Mouse (Mus musculus) heart, embryonic 11.5 days (tissue): Measurements from ENCODE around the gene Hist1h1d. TPM values are rescaled to one million over a fixed set of nuclear protein-coding genes. Genes with fewer than 3 reads are reported as not detected.
A peak's percentile ranks its signal among the peaks of the same experiment; 100 is the strongest.

Source experiments
- ATAC-seq: fragments of 200-750 bp; cut with Nextera tagmentation; replicated peaks from 2 replicates; pipeline ENCODE4 v1.8.0; 2017; ENCODE audit warnings: moderate library complexity; ENCODE audit not compliant: insufficient number of reproducible peaks, low FRiP score, low TSS enrichment
- H3K27ac ChIP-seq: fragments of 300-500 bp; sonication (generic); 2 replicates; pipeline ENCODE4 v1.5.1; 2014; ENCODE audit warnings: mild to moderate bottlenecking, low read depth, low read length
- H3K27me3 ChIP-seq: fragments of 300-500 bp; sonication (generic); 2 replicates; pipeline ENCODE4 v1.6.1; 2014; ENCODE audit warnings: mild to moderate bottlenecking, low read length, mixed read lengths; ENCODE audit not compliant: control insufficient read depth, insufficient read depth
- H3K36me3 ChIP-seq: fragments of 300-500 bp; sonication (generic); 2 replicates; pipeline ENCODE4 v1.6.1; 2014; ENCODE audit warnings: mild to moderate bottlenecking, low read length, moderate library complexity, mixed read lengths; ENCODE audit not compliant: control insufficient read depth, insufficient read depth
- H3K4me1 ChIP-seq: fragments of 300-500 bp; sonication (generic); 2 replicates; pipeline ENCODE4 v1.6.1; 2014; ENCODE audit warnings: low read length; ENCODE audit not compliant: control insufficient read depth, insufficient read depth
- H3K4me2 ChIP-seq: fragments of 300-500 bp; sonication (generic); 2 replicates; pipeline ENCODE4 v1.6.1; 2014; ENCODE audit warnings: mild to moderate bottlenecking, moderate library complexity
- H3K4me3 ChIP-seq: fragments of 300-500 bp; sonication (generic); 2 replicates; pipeline ENCODE4 v1.5.1; 2014; ENCODE audit warnings: low read depth, low read length
- H3K9ac ChIP-seq: fragments of 300-500 bp; sonication (generic); 2 replicates; pipeline ENCODE4 v1.6.1; 2014; ENCODE audit warnings: mild to moderate bottlenecking, low read depth, low read length, moderate library complexity
- H3K9me3 ChIP-seq: fragments of 300-500 bp; sonication (generic); replicated peaks from 2 replicates; pipeline ENCODE4 v1.6.1; 2016; ENCODE audit warnings: low read length; ENCODE audit not compliant: control insufficient read depth
- WGBS: fragments of 180-500 bp; shearing (Covaris S2); extraction: QIAGEN DNeasy Blood & Tissue Kit; methylation state at CpG from one replicate; pipeline ENCODE4 v1.1.7; 2014; ENCODE audit not compliant: insufficient replicate concordance; 5-methylcytosine and 5-hydroxymethylcytosine counted together
- polyA plus RNA-seq: library from polyadenylated mRNA; unstranded; fragments of >200 nt; fragmentation: Nextera tagmentation; extraction: Ambion mirVana; gene quantifications from 2 replicates; pipeline ENCODE4 v1.2.1, GENCODE M21; 2014

Gene Hist1h1d
- polyA plus RNA-seq, 1 experiment from 2014 or later = 0.27 TPM

DNA sequence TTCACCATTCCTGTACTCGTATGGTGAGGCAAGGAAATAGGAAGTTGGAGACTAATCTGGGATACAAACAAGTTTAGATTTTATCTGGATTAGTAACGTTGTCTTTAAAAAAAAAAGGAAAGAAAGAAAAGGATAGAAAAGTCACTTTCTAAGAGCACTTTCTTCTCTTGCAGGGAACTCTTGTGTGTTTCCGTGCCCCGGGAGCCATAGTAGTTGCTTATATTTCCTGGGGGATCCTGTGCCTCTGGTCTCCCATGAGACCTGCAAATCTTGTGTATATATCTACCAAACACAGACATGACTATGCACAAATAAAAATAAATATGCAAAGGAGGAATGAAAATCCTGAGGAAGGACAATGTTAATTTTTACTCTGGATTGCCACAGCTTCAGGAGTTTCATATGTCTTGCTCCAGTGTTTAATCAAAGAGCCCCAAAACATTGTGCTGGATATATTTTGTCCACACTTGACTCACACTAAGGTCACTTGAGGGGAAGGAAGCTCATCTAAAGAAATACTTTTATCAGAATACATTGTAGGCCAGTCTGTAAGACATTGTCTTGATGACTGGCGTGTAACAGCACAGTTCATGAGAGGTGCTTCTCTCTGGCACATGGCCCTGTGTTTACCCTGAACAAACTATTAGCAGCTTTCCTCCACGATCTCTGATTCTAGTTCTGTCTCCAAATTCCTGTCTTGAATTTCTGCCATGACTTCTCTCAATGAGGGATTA lies 24.0 kb downstream of the Hist1h1d start:
- Histone ChIP-seq H3K4me3 (peak overlapping the region; percentile 45), H3K27me3 (no peaks in the 10 kb centered on the region), H3K9ac (peak overlapping the region; percentile 76), H3K9me3 (no peaks in the 10 kb centered on the region), H3K36me3 (no peaks in the 10 kb centered on the region), H3K27ac (peak overlapping the region; percentile 84), H3K4me2 (peak overlapping the region; percentile 68), H3K4me1 (peaks cover 11% of the 10 kb centered on the region; the same call in 1 of the 2 replicates)
- 60% methylated on average over 6 of the region's 6 CpGs for WGBS
- ATAC-seq = no peak

DNA sequence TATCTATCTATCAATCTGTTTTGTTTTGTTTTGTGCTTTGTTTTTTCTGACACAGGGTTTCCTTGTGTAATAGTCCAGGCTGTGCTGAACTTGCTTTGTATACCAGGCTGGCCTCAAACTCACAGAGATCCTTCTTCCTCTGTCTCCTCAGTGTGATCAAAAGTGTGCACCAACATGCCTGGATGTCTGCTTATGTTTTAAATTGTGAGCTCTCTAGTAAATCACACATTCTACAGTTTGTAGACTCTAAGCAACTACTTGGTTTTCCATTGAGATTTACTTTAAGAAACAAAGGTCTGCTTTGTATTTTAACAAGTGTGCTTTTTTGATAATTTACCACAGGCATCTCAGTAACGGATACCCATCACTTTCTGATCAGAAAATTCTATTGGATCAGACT lies 24.8 kb downstream of the Hist1h1d start:
- H3K9me3 ChIP-seq = no peaks in the 10 kb centered on the region
- no peak overlapping the region for H3K4me3 ChIP-seq
- no peak for ATAC-seq
- no peak overlapping the region for H3K27ac ChIP-seq
- no peaks in the 10 kb centered on the region for H3K36me3 ChIP-seq
- WGBS = 95% methylated on average over 1 of the region's 1 CpGs
- H3K4me2 ChIP-seq = no peak overlapping the region
- H3K27me3 ChIP-seq = no peaks in the 10 kb centered on the region
- H3K9ac ChIP-seq = no peak overlapping the region
- H3K4me1 ChIP-seq = peaks cover 14% of the 10 kb centered on the region; the same call in 1 of the 2 replicates

DNA sequence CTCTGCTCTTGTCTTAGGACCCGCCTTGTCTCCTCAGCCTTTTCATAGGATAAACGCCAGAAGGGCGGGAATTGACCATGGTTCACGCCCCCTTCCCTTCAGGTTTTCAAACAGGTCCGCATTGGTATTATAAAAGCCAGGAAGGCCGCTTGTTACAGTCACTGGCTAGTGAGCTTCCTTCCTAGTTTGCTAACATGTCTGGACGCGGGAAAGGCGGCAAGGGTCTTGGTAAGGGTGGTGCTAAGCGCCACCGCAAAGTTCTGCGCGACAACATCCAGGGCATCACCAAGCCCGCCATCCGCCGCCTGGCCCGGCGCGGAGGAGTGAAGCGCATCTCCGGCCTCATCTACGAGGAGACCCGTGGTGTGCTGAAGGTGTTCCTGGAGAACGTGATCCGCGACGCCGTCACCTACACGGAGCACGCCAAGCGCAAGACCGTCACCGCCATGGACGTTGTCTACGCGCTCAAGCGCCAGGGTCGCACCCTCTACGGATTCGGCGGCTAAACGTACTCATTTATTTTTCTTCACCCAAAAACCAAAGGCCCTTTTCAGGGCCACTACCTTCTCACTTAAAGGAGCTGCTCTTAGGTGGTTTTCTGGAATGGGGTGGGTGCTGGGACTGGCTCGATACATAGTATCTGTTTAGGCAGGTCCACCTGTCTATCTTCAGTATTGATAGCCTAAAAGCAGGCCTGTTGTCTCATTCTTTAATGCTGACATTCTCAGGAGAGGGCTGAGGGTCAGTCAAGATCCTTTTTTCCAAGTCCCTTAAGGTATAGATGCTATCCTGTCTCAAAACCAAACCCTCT lies 28.6 kb downstream of the Hist1h1d start, which contains the start of gene Hist1h4d:
Gene Hist1h4d (plus strand): TSS at position 191 of the 811 bp plus-strand sequence.
- Histone ChIP-seq H3K27me3 (no peaks in the 10 kb centered on the region), H3K4me2 (peak within 1 kb of the TSS; percentile 85), H3K4me1 (peaks cover 17% of the 10 kb centered on the region; the same call in 1 of the 2 replicates), H3K36me3 (no peaks in the 10 kb centered on the region), H3K27ac (peak within 1 kb of the TSS; percentile 91), H3K9ac (peak within 1 kb of the TSS; percentile 84), H3K4me3 (peak within 1 kb of the TSS; percentile 49), H3K9me3 (no peaks in the 10 kb centered on the region)
- peak; percentile 83 for ATAC-seq
- WGBS = under 1% methylated on average over 43 of the region's 43 CpGs

DNA sequence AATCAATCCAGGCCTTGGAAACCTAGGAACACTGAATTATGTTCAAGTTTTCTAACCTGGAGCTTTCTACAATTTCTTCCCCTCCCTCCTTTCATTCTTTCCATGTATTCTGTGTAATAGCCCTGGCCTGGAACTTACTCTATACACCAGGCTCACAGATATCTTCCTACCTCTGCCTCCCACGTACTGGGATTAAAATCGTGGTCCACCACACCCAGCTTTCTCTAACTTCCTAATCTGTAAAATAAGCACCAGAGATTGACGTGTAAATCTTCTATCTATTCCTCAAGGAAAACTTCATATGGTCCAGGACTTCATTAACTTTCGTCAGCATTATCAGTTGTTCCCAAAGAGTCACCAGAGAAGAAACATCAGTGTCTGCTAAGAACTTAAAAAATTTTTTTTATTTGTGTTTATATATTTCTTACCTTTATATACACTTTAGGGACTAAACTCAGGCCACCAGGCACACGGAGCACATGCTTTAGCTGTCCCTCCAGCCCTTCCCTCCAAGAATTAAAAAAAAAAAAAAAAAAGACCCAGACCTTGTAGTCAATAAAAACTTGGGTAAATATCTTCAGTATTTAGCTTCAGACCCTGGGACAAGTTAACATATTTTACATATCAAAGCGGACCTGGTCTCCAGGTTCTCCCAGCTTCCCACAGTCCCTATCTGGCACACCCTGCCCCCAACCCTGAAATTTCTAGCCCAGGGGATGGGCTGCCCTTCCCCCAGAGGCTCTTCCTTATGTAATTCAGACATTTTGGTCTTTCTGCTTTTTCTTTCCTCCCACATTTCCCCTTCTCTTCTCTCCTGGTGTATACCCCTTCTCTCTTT lies 29.4 kb downstream of the Hist1h1d start:
- H3K36me3 ChIP-seq = no peaks in the 10 kb centered on the region
- peak overlapping the region; percentile 84 for H3K9ac ChIP-seq
- peak overlapping the region; percentile 49 for H3K4me3 ChIP-seq
- no peak for ATAC-seq
- H3K27me3 ChIP-seq = no peaks in the 10 kb centered on the region
- WGBS = 11% methylated on average over 6 of the region's 6 CpGs
- no peaks in the 10 kb centered on the region for H3K9me3 ChIP-seq
- peak overlapping the region; percentile 85 for H3K4me2 ChIP-seq
- H3K27ac ChIP-seq = peak overlapping the region; percentile 91
- peaks cover 18% of the 10 kb centered on the region; the same call in 1 of the 2 replicates for H3K4me1 ChIP-seq

DNA sequence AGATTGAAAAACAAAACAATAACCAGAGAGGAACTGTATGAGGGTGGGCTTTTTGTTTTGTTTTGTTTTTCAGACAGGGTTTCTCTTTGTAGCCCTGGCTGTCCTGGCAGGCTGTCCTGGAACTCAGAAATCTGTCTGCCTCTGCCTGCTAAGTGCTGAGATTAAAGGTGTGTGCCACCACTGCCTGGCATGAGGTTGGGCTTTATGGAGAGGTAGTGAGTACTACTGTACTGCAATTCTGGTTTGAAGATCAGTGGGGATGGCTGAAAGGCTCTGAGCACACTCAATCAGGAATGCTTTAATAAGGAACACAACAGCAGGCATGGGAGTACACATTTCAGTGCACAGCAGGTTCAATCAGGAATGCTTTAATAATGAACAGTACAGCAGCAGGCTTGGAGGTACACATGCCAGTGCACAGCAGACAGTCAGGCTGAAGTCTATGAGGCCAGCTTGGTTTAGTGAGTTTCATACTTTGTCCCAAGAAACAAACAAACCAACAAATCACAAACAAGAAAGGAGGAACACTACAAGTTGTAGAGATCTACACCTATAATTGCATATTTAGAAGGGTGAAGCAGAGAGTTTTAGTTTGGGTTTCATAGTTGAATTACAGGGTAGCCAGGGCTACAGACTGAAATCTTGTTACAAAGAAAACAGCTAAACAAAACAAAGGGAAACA lies 30.5 kb downstream of the Hist1h1d start:
- no peaks in the 10 kb centered on the region for H3K36me3 ChIP-seq
- H3K27me3 ChIP-seq = no peaks in the 10 kb centered on the region
- H3K4me1 ChIP-seq = peaks cover 18% of the 10 kb centered on the region; the same call in 1 of the 2 replicates
- no peak for ATAC-seq
- H3K9me3 ChIP-seq = no peaks in the 10 kb centered on the region
- peak overlapping the region; percentile 37 for H3K4me2 ChIP-seq
- no peak overlapping the region; the same call in 1 of the 2 replicates for H3K4me3 ChIP-seq
- H3K9ac ChIP-seq = 0 out of 2 replicates have a peak overlapping the region, but pooled peaks have one; percentile 34
- peak overlapping the region; percentile 91 for H3K27ac ChIP-seq

DNA sequence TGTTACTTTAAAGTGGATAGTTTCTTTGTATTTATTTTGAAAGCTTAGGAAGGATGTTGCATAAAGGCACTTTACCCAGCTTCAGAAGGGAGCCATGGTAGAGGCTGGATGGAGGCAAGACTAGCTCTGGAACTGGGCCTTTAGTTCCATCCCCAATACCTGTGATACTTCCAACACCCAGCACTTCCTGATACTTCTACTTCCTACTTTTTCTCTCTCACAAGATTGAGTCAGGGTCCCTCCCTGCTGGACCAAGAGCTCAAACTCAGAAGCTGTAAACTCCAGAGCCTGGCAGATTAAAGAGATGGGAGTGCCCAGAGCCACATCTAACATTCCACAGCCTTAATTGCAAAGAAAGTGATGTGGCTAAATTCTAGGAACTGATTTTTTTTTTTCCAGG lies 31.3 kb downstream of the Hist1h1d start:
- ATAC-seq = no peak
- Histone ChIP-seq H3K4me2 (peak overlapping the region; percentile 69), H3K9me3 (no peaks in the 10 kb centered on the region)

DNA sequence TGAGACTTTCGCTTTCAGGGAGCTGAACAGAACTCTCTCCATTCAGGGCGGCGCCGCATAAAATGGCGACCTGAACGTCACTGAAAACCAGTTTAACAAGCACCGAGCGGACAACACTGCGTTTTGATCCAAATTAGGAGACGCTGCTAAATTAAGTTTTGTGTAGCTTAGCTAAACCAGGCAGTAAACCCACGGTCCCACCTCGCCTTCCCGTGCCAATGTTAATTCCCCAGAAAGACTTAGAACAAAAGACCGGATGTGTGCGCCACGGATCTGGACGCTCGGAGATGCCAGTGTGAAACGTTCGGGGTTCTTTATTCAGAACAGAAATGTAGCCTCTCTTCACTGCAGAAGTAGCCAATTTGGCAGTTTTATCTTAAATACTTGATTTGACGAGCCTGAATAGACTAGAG lies 32.0 kb downstream of the Hist1h1d start:
- no peak for ATAC-seq
- Histone ChIP-seq H3K4me1 (peaks cover 18% of the 10 kb centered on the region; the same call in 1 of the 2 replicates), H3K4me3 (peak overlapping the region; percentile 38), H3K27ac (peak overlapping the region; percentile 96), H3K9me3 (no peaks in the 10 kb centered on the region), H3K9ac (peak overlapping the region; percentile 80), H3K36me3 (no peaks in the 10 kb centered on the region), H3K27me3 (no peaks in the 10 kb centered on the region), H3K4me2 (peak overlapping the region; percentile 69)
- under 1% methylated on average over 21 of the region's 21 CpGs for WGBS

More for the DNA sequence above, 31.3 kb downstream of the Hist1h1d start:
- no peaks in the 10 kb centered on the region for H3K36me3 ChIP-seq
- H3K9ac ChIP-seq = peak overlapping the region; percentile 80
- H3K4me3 ChIP-seq = peak overlapping the region; percentile 38
- H3K27ac ChIP-seq = peak overlapping the region; percentile 96
- H3K4me1 ChIP-seq = peaks cover 18% of the 10 kb centered on the region; the same call in 1 of the 2 replicates
- no peaks in the 10 kb centered on the region for H3K27me3 ChIP-seq
